Mouse (Mus musculus): ENCODE measurements around the gene Ccdc106.

GRCm38 (mm10) chr7:5064886-5065285 is 44.5 kb downstream of the Ccdc106 start:
- no peak for TF ChIP-seq EP300 (IDR thresholded peaks at IDR 0.05; ENCODE audit: low read length)
- no peak for TF ChIP-seq HCFC1 (IDR thresholded peaks at IDR 0.05; ENCODE audit: low read depth, low read length)
- TF ChIP-seq CTCF (conservative IDR thresholded peaks at IDR 0.05 in 1 of 2, IDR thresholded peaks at IDR 0.05 in 1 of 2; ENCODE audit: low read depth in 2 of 2, low read length in 2 of 2) = no peak
- TF ChIP-seq POLR2A (IDR thresholded peaks at IDR 0.05; ENCODE audit: low read depth, low read length) = no peak
- TF ChIP-seq IRF4 (IDR thresholded peaks at IDR 0.05; ENCODE audit: low read depth, low read length) = no peak
- no peak for TF ChIP-seq CHD2 (IDR thresholded peaks at IDR 0.05; ENCODE audit: low read length)
- no peak for TF ChIP-seq SMC3 (IDR thresholded peaks at IDR 0.05; ENCODE audit: low read depth, low read length)
- no peak for TF ChIP-seq CHD1 (IDR thresholded peaks at IDR 0.05; ENCODE audit: low read depth, low read length)
- TF ChIP-seq ZMIZ1 (IDR thresholded peaks at IDR 0.05; ENCODE audit: low read depth, low read length) = no peak

Data from CH12.LX (cell line).